Mouse (Mus musculus) MN1 (cell line): Measurements from ENCODE around the gene Thada.
A peak's percentile ranks its signal among the peaks of the same experiment; 100 is the strongest.
"Not testable (repeated sequence)": the region's sequence is repeated elsewhere in the genome, so short reads cannot be mapped to it uniquely, and the experiment has no call there.

Source experiments
- DNase-seq: peaks from one replicate; pipeline ENCODE4 v3.0.0-alpha.2; 2016; ENCODE audit warnings: low spot score

Gene Thada

DNA sequence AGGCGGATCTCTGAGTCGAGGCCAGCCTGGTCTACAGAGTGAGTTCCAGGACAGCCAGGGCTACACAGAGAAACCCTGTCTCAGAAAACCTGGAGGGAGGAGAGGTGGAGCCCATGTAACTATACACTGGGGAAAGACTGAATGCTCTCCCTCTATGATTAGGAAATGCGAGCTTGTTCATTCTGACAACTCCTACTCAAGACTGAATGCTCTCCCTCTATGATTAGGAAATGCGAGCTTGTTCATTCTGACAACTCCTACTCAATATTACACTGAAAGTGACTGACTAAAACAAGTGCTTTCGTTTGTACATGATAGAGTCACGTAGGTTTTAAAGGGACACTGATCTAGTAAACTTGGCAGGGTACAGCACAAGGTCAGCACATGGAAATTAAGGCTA lies 174.8 kb downstream of the Thada start:
- not testable (repeated sequence) for DNase-seq

DNA sequence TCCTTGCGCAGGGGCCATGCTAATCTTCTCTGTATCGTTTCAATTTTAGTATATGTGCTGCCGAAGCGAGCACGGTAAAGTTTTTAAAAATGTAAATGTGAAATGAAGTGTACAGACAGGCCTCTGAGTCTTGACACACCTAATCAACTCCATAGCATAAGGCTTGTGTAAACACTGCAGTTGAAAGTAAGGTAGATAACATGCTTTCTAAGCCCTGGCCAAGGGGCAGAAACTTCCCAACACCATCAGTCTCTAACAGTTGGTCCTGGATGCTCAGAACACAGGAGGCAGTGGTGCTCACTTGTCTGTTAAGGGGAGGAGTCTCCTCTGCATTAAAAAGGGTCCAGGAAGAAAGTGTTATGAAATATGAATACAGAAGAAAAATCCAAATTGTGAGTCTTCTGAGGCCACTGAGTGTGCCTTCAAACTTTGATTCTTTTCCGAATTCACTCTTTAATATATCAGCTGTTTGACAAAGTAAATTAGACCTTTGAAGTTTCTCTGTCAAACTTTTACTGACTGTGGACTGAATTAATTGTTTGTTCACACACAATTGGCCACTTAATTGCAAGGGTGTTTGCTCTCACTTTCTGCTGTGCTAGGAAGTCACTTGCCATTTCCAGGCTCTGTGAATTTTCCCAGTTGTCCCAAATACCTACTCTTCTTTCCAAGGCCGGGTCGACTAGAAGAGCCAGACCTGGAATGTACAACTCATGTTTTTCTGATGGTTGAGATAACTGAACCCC lies 178.2 kb downstream of the Thada start:
- DNase-seq = no peak

DNA sequence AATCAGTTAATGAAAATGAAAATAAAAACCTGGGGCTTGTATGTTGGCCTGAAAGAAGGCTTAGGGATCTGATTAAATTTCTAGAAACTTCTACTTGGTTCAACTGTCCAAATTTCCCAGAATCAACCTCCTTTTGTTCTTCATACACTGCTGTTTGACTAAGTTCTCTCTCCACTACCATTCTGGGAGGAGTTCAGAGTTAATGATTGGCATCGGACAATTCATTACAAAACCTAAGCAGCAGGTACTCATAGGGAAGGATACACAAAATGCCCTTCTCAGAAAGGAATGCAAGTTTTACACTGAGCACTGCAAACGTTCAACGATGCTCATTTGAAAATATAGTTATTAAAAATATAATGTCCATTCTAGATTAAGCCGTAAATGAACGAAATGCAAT lies 179.5 kb downstream of the Thada start:
- no peak for DNase-seq

DNA sequence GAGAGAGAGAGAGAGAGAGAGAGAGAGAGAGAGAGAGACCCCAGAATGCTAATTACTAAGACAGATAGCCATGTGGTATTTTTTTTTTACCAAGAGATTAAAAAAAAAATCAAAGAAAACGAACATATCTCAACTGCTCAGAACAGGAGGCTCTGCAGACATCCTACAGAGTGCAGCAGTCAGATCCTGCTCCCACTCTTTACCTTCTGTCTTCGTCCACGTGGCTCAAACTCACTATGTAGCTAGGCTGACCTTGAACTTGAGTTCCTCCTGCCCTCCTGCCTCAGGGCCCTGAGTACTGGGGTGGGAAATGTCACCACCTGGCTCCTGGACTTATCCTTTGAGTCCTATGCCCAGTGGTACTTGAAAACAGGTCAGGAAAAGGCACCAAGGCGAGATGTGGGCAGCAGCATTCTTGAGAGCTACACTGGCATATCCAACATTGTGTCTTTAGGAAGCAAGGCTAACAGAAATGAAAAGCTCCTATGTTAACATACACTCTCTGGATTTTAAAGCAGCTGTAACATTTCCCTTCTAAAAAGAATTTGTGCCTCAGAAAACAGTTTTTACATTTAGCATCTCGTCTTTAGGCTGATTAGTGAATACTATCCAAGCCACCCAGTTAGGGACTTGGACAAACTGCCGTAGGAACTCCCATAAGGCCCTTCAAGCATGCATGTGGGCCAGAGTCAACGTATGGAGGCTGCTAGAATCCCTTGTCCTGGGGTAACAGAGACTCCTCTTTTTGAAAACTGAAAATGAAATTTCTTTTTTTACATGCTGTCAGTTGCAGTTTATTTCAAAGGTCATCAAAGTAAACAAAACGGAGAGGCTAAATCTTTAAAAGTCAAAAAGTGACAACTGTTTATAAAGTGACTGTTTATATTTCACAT lies 183.4 kb downstream of the Thada start:
- DNase-seq = no peak

DNA sequence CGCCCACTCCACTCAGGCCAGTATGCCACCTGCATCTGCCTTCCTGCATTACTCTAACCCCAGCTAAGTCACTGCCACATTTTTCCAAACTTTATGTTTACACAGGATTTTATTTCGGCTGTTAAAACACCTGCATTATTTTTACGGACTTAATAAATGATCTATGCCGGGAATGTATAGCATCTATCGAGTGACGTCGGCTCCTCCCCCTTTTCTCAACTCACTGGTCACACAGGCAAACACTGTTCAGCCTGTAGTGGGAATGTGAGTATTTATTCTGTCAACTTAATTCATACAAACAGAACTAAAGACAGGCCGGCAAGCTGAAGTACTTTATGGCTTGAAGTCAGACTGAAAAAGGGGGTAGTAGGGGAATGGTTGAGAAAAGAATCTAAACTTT lies 187.0 kb downstream of the Thada start:
- DNase-seq = no peak

DNA sequence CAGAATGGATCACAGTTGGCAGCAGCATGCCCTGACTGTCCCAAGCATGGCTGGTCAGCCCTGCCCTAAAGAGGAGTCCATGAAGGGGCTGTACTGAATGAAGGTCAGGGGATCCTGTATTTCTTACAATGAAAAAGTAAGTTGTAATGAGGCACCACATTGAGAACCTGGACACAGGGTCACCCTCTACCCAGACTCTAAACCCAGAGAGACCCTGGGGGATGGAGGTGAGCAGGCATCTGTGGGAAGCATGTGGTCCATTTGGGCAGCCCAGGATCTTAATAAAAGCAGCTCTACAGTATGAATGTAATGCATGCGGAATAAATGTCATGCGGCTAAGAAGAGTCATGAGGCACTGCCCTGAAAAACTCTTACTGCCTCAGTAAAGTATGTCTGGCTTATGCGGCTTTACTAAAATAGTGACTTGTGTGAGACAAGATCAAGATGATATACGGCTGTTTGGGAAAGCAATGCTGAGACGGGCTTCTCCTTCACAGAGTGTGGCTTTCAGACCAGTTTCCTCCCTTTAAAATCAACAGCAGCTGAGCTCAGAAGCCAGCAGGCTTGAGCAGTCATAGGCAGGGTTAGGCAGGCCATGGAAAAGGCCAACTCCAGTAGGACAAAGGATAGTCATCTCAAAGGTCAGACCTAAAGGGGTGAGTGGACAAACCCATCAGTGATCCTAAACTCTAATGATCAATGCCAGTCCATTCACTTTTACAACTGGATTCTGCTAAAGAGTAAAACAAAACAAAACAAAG lies 187.6 kb downstream of the Thada start:
- DNase-seq = no peak

DNA sequence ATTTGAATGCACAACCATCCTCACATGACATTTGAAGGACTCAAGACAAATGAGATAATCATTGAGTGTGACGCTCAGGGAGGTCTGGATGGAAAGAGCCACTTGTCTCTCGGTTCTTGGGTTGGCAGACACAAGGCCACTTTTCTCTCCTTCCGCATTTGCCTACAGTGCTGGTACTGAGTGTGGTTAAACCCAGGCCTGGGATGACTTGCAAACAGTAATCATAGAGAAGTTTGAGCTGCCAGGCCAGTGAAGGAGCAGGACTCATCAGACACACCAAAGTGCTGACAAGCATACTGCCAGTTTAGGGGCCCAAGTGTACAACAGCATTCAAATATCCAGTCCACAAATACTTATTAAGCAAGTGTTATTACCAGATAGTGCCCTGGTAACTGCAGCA lies 191.0 kb downstream of the Thada start:
- no peak for DNase-seq

DNA sequence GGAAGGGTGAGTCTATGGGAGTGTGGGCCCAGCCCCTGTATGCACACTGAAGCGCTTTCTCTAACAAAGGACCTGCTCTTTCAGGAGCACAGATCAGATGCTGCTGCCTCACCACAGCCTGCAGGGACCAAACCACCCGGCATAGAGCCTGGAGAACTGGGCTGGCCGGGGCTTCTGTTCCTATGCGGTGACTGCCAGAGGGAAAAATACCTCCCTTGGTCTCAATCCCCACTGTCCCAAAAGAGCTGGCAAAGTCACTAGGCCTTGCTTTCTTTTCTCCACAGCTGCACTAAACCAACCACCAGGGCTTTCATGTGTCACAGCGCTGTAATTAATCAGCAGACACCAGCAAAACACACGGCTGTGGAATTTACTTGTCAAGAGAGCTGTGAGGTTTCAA lies 191.8 kb downstream of the Thada start:
- peak; percentile 27 for DNase-seq

DNA sequence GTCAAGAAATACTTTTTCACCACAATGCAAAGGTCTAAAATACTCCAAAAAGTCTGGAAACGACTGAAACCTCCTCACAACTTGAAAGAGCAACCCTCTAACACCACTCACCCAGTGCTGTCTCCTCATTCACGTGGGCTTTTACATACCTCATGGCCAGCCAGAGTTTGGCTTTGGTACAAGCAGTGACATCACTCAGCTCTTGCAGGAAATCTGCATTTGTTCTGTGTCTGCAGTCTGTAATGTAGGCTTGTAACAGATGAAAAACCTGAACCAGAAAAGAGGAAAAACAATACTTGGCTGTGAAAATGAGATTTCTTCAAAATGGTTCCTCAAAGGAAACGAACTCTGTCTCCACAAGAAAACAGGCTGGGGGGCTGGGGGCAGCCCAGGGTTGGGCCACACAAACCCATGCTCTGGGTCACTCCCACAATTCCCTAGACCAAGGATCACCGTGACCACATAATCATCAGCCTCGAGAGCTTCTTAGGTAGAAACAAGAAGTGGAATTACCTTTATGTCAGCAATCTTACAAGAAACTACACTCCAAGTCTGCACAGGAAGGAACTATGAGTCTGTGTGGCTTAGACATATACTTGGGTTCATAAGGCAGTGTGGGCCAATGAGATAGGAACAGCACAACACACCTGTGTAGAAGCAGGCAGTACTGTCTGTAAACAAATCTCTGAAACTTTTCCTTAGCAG lies 193.3 kb downstream of the Thada start:
- peak; percentile 66 for DNase-seq

DNA sequence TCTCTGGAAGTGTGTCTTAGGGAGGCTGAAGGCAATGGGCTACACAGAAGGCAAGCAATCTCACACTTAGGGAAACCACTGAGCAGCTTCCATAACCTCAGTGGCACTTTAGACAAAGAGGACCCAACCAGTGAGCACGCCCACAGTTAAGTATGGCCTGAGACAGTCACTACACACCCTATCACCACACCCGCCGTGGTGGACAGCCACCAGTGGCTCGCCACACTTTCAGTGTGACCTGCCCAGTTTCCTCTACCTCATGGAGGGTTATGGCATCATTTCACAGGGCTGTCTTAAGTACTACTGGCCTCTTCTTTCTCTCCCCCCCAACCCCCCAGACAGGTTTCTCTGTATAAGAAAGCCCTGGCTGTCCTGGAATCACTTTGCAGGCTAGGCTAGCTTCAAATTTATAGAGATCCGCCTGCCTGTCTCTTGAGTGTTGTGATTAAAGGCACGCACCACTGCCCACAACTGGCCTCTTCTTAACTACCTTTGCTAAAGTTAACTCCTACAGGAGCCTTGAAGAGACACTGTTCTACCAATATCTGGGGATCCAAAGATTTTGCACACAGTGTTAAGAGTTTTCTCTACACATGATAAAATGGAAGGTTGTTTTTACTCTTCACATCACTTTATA lies 194.3 kb downstream of the Thada start:
- DNase-seq = no peak

DNA sequence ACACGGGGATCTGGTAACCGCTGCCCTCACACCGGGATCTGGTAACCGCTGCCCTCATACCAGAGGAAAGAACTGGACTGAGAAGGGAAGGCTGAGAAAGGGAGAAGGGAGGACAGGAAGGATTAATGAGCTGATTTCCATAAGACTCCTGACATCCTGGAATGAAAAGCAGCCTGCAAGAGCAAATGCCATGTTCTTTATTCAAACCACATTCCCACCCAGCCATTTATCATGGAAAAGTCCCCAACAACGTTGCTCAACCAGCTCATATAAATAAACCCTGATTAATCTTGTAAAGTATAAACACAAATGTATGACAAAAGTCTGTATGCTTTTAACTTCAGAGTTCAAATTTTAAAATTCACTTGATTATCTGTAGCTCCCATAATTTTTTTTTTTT lies 196.3 kb downstream of the Thada start:
- no peak for DNase-seq

DNA sequence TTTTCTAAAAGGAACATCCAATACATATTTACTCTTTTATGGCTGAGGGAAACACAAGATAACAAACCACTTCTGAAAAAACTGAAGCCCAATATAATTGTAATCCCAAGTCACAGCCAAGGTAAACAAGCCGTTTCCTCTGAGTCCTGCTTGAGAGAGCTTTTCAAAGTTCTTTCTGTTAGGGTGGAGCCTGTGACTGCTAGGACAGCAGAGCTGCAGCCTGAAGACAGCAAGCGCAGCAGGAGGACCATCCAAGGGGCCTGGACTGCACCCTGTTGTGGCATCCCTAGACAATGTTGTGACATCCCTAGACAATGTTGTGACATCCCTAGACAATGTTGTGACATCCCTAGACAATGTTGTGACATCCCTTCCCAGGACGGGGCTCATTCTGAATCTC lies 197.6 kb downstream of the Thada start:
- DNase-seq = no peak

DNA sequence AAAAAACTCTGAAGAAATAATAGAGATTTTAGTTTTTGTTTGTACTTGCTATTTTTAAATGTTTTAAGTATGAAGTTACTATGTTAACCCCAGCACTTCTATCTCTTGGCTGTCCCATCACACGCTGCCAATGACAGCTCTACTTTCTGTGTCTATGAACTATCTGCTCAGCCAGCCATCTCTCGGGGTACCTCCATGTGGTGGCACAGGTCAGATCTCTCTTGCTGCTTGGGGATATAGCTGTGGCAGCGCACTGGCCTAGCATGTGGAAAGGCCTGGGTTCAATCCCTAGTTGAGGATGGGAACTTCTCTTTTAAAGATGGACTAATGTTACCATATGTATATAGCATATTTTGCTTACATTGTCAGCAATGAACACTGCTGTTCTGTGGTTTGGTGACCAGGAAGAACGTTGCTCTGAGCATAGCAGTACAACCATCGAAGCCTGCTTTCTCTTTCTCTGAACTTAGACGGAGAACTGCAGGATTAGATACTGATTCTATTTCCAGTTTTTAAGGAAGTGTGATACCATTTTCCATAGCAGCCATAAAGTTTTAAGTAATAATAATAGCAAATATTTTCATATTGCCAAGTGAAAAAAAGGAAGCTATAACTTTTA lies 198.4 kb downstream of the Thada start:
- no peak for DNase-seq

DNA sequence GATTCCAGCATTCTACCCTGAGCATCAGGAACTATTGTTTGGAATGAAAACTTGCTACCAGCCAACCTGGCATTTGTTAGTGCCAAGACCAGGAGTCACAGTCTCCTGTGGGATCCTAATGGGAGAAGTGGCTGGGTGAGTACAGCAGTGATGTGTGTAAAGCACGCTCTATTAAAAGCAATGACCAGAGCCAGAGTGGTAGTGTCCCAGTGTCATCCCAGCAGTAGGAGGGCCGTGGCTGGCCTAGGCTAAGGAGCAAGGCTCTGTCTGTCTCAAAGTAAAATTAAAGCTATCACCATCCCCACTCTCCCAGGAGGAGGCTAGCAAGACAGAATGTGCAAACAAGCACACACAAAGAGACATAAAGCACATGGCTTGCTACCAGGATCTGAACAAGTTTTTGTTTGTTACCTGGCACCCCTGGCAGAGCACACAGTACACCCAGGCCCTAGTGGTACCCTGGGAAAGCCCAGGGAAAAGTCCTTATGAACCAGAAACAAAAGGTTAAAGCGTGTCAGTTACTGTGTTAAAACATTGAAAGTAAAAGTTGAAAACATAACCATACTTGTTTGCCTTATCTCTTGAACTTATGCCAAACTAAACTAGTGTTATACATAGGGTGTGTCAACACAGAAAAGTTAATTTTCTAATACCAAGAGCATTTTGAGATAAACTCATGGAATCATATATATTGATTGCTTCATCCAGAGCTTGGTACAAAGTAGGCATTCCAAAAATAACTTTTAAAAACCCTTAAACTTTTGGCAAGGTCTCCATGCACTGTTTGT lies 199.7 kb downstream of the Thada start:
- no peak for DNase-seq

DNA sequence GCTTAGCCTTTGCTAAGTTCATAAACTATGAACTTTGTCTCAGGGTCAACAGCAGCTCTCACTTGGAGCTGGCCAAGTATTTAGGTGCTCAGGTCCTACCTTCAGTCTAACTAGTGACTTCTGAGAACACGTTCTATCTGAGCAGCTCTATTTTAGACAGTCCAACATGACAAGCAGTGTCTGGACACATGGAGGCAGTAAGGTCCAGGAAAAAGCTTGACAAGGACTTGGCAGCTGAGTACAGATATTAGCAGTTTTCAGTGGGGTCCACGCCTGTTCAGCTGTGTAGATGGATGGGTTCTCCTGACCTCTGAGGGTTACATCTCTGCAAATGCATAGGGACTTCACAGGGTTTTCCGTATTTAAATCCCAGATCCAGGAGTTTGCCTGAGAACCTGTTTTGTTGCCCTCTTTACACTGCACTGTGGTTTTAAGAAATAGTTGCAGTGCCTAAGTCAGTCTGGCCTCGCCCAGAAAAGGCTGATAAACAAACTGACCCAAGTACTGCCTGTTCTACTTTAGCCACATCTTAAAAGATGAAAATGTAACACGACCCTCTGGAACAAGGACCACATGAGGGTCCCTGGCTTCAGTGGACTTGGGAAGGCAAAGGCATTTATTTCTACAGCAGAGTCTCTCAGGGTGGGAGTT lies 200.4 kb downstream of the Thada start:
- DNase-seq = no peak

DNA sequence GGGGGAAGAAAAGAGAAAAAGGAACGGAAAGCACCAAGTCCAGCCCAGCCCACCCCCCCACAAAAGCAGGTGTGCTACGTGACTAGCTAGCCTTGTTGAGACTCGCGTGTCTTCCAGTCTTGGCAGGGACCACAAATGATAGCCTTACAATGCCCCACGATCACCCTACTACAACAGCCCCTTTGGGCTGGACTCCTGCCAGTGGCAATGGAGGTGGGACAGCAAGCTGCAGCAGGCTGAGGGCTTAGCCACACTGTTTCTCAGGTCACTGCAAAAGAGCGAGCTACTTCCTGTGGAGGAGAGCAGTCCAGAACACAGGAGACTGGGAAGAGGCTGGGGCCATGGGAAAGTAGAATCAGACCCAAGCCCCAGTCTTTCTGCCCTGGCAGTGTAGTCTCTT lies 201.7 kb downstream of the Thada start:
- no peak for DNase-seq

DNA sequence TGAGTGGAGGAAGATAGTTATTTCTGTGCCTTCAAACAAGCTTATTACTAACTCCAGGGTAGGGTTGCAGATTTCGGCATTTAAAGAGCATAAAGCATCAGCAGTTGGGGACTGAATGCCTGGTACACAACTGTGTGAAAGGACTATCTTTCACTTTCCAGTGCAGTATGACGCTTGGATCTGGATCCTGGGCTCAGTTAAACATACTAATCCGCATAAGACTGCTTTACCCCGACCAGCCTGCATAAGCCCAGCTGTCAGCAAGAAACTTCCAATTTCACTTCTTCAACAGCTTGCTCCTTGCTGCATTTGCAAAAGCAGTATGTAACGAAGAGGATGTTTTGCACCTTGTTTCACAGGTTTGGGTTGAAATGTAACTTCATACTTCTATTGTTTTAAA lies 202.4 kb downstream of the Thada start:
- no peak for DNase-seq

DNA sequence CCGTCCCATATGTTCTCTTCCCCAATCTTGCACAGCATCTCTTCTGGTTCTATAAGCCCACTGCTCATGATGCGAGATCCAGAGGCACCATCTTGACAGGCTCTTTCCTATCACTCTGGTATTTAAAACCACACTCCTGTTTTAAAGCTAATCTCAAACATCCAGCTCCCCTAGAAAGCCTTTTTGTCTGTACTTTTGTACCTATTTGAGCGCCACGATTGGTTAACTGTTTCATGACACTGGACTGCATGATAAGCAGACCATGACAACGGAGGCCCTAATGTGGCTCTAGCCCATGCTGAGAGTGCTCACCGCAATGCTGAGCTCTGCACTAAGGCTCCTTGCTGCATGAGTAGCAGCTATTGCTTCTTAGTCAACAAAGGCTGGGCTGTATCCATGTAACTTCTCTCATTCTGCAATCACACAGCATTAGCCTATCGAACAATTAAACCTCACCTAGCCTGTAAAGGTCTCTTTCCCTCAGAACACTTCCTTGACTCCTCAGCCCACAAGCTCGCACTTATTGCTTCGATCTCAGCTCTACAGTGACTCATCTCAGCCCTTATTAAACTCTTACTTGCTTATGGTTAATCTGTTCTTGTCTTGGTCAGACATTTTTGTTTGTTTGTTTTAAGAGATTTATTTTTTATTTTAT lies 203.6 kb downstream of the Thada start:
- no peak for DNase-seq

DNA sequence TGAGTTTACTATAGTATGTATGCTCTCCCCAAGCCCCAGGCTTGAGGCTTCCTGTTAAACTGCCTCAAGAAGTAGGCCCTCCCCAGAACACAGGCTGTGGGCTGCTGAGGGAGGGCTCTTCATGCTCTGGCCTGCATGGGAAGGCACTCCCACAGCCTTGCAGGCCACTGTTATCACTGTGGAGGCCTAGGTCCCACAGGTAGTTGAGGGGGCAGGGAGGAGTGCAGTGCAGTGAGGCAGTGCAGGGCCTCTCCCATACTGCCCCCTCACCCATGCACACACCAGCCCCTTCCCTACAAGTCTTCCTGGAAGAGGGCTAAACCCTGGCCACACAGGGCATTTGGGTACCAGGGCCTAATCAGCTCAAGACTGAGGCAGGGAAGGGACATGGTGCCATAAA lies 205.0 kb downstream of the Thada start:
- no peak for DNase-seq
